Mouse (Mus musculus) CH12.LX (cell line): ENCODE measurements around the gene Vps35l. TPM values are rescaled to one million over a fixed set of nuclear protein-coding genes. Genes with fewer than 3 reads are reported as not detected.

Experiments
- DNase-seq: peaks from one replicate; pipeline ENCODE4 v3.0.0-alpha.2; 2013; ENCODE audit errors: extremely low read depth
- H3K27ac ChIP-seq: 2 replicates; pipeline ENCODE4 v1.5.1; 2012; ENCODE audit warnings: low read depth, mild to moderate bottlenecking, control low read depth, moderate library complexity; ENCODE audit not compliant: insufficient read depth
- H3K27me3 ChIP-seq: replicated peaks from 2 replicates; pipeline ENCODE3; 2012; ENCODE audit warnings: inconsistent platforms
- H3K36me3 ChIP-seq, 2 experiments: replicated peaks in 1 of 2; 2 replicates each; pipeline versions ENCODE3 to v1.6.1; 2012; ENCODE audit warnings: inconsistent platforms in 1 of 2, low read length in 1 of 2, mild to moderate bottlenecking in 1 of 2, mixed read lengths in 1 of 2, moderate library complexity in 1 of 2; ENCODE audit not compliant: control insufficient read depth in 1 of 2, insufficient read depth in 1 of 2
- H3K4me1 ChIP-seq, 2 experiments: 2 replicates each; pipeline ENCODE4 v1.6.1; 2012; ENCODE audit warnings: inconsistent platforms in 1 of 2, moderate library complexity in 1 of 2; ENCODE audit not compliant: insufficient read depth in 2 of 2, control insufficient read depth in 1 of 2
- H3K4me2 ChIP-seq: 2 replicates; pipeline ENCODE4 v1.6.1; 2012; ENCODE audit warnings: low read depth, mild to moderate bottlenecking, control low read depth; ENCODE audit not compliant: poor library complexity, insufficient read depth, severe bottlenecking
- H3K4me3 ChIP-seq, 3 experiments: fragments of 150-350 bp in 1 of 3; sonication (generic) in 1 of 3; replicated peaks in 1 of 3; 2 replicates each; pipeline versions ENCODE3 to v1.5.1; 2011 to 2012; ENCODE audit warnings: low read depth in 2 of 3, low read length in 2 of 3, mild to moderate bottlenecking in 2 of 3, moderate library complexity in 2 of 3, control low read depth in 1 of 3, improper control_type of control experiment in 1 of 3, inconsistent platforms in 1 of 3, mixed read lengths in 1 of 3; ENCODE audit not compliant: poor library complexity in 1 of 3
- H3K79me2 ChIP-seq: replicated peaks from 2 replicates; pipeline ENCODE4 v1.6.1; 2012; ENCODE audit warnings: mild to moderate bottlenecking, moderate library complexity; ENCODE audit not compliant: control insufficient read depth, poor library complexity, insufficient read depth, severe bottlenecking; ENCODE audit errors: extremely low read depth
- H3K9ac ChIP-seq: 2 replicates; pipeline ENCODE4 v1.6.1; 2012; ENCODE audit warnings: low read depth, mild to moderate bottlenecking, control low read depth, moderate library complexity; ENCODE audit not compliant: insufficient read depth
- H3K9me3 ChIP-seq: replicated peaks from 2 replicates; pipeline ENCODE3; 2012; ENCODE audit warnings: low read length, inconsistent platforms, mixed read lengths
- BHLHE40 ChIP-seq: IDR thresholded peaks from 2 replicates; pipeline ENCODE4 v1.6.1; 2011; ENCODE audit warnings: mild to moderate bottlenecking, low read depth, low read length, improper control_type of control experiment
- CHD1 ChIP-seq: IDR thresholded peaks from 2 replicates; pipeline ENCODE4 v1.6.1; 2012; ENCODE audit warnings: low read depth, low read length, improper control_type of control experiment, inconsistent platforms
- CHD2 ChIP-seq: IDR thresholded peaks from 2 replicates; pipeline ENCODE4 v1.6.1; 2011; ENCODE audit warnings: low read length, improper control_type of control experiment
- E2F4 ChIP-seq: IDR thresholded peaks from 2 replicates; pipeline ENCODE4 v1.6.1; 2011; ENCODE audit warnings: low read depth, low read length, improper control_type of control experiment; ENCODE audit not compliant: insufficient replicate concordance
- ELF1 ChIP-seq: IDR thresholded peaks from 2 replicates; pipeline ENCODE4 v1.6.1; 2014; ENCODE audit warnings: low read depth, mild to moderate bottlenecking, inconsistent platforms, low read length, improper control_type of control experiment
- EP300 ChIP-seq: IDR thresholded peaks from 2 replicates; pipeline ENCODE4 v1.6.1; 2011; ENCODE audit warnings: low read length, improper control_type of control experiment
- GABPA ChIP-seq: IDR thresholded peaks from 2 replicates; pipeline ENCODE4 v1.6.1; 2012; ENCODE audit warnings: low read depth, low read length, improper control_type of control experiment, inconsistent platforms; ENCODE audit not compliant: insufficient replicate concordance
- IRF4 ChIP-seq: IDR thresholded peaks from 2 replicates; pipeline ENCODE4 v1.6.1; 2014; ENCODE audit warnings: low read depth, mild to moderate bottlenecking, inconsistent platforms, low read length, improper control_type of control experiment
- JUN ChIP-seq: IDR thresholded peaks from 2 replicates; pipeline ENCODE4 v1.6.1; 2011; ENCODE audit warnings: low read depth, mild to moderate bottlenecking, low read length, improper control_type of control experiment, moderate library complexity; ENCODE audit not compliant: insufficient read depth
- KAT2A ChIP-seq: IDR thresholded peaks from 2 replicates; pipeline ENCODE4 v1.6.1; 2012; ENCODE audit warnings: low read length, improper control_type of control experiment, inconsistent platforms; ENCODE audit not compliant: insufficient replicate concordance
- MAFK ChIP-seq: IDR thresholded peaks from 2 replicates; pipeline ENCODE4 v1.6.1; 2011; ENCODE audit warnings: low read length, improper control_type of control experiment; ENCODE audit not compliant: insufficient replicate concordance
- NRF1 ChIP-seq: IDR thresholded peaks from 2 replicates; pipeline ENCODE4 v1.6.1; 2014; ENCODE audit warnings: low read depth, mild to moderate bottlenecking, inconsistent platforms, low read length, improper control_type of control experiment, moderate library complexity
- PAX5 ChIP-seq: IDR thresholded peaks from 2 replicates; pipeline ENCODE4 v1.6.1; 2012; ENCODE audit warnings: low read length, inconsistent platforms, mixed read lengths
- POLR2AphosphoS2 ChIP-seq: IDR thresholded peaks from 2 replicates; pipeline ENCODE4 v1.6.1; 2011; ENCODE audit warnings: low read depth, low read length, improper control_type of control experiment
- RAD21 ChIP-seq: IDR thresholded peaks from 2 replicates; pipeline ENCODE4 v1.6.1; 2011; ENCODE audit warnings: low read depth, mild to moderate bottlenecking, low read length, improper control_type of control experiment, moderate library complexity
- SMC3 ChIP-seq: IDR thresholded peaks from 2 replicates; pipeline ENCODE4 v1.6.1; 2011; ENCODE audit warnings: low read depth, low read length, improper control_type of control experiment
- TBP ChIP-seq: conservative IDR thresholded peaks from 2 replicates; pipeline ENCODE4 v1.6.1; 2011; ENCODE audit warnings: low read depth, low read length, improper control_type of control experiment
- UBTF ChIP-seq: IDR thresholded peaks from 2 replicates; pipeline ENCODE4 v1.6.1; 2012; ENCODE audit warnings: low read depth, mild to moderate bottlenecking, inconsistent platforms, low read length, improper control_type of control experiment, moderate library complexity
- USF2 ChIP-seq: conservative IDR thresholded peaks from 2 replicates; pipeline ENCODE4 v1.6.1; 2011; ENCODE audit warnings: low read depth, low read length, improper control_type of control experiment
- ZKSCAN1 ChIP-seq: IDR thresholded peaks from 2 replicates; pipeline ENCODE4 v1.6.1; 2012; ENCODE audit warnings: low read depth, inconsistent platforms, low read length, improper control_type of control experiment, borderline replicate concordance
- ZMIZ1 ChIP-seq: IDR thresholded peaks from 2 replicates; pipeline ENCODE4 v1.6.1; 2012; ENCODE audit warnings: low read depth, mild to moderate bottlenecking, inconsistent platforms, low read length, improper control_type of control experiment
- ZNF384 ChIP-seq: IDR thresholded peaks from 2 replicates; pipeline ENCODE4 v1.6.1; 2012; ENCODE audit warnings: low read depth, low read length, improper control_type of control experiment, inconsistent platforms
- dilution Hi-C: fragments of 300-500 bp; cut with MboI; formaldehyde crosslinking; loops from 2 replicates; pipeline ENCODE4 v1.14.3; 2020; ENCODE audit warnings: low sequenced_read_pairs; ENCODE audit not compliant: extremely low pct_unique_long_range_greater_than_20kb, extremely low pct_ligation_motif_present
- in situ Hi-C: fragments of 300-500 bp; cut with MboI; formaldehyde crosslinking; loops from 3 replicates; pipeline ENCODE4 v1.14.3; 2019; ENCODE audit warnings: low sequenced_read_pairs, low pct_ligation_motif_present, low pct_unique_long_range_greater_than_20kb, mixed read lengths
- polyA plus RNA-seq: library from polyadenylated mRNA; unstranded; fragments of >175 nt; gene quantifications from 2 replicates; pipeline ENCODE4 v1.2.1, GENCODE M21; 2012; ENCODE audit warnings: low read depth; ENCODE audit not compliant: insufficient read length
- total RNA-seq, 2 experiments: library from RNA; depleted of rRNA; stranded (reverse); fragments of 300-350 nt in 1 of 2; fragments of >200 nt in 1 of 2; gene quantifications; 2 replicates each; pipeline ENCODE4 v1.2.3; 2012 to 2014

Vps35l gene
- total and polyA plus RNA-seq, 3 experiments, result 43.9 to 57.7 (median 54.7) TPM

DNA sequence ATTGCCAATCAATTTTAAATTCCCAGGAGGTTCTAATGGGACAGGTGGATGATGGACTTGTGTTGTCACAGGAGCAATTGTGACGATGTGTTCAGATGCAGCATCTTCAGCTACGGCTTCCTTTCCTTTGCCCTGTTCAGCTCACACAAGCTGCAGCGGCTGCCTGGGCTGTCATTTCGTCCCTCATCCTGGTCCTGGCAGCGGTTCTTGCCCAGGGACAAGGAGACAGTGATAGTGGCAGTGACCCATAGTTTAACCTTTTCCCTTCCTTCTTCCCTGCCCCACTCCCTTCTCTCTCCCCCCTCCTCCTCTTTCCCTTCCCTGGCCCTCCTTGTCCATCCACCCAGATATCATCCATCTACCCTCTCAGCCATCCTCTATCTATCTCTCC lies 26.8 kb downstream of the Vps35l start:
- no peak overlapping the region for H3K9ac ChIP-seq
- H3K36me3 ChIP-seq, result peaks cover 23 to 83% of the 10 kb centered on the region in 2 experiments
- DNase-seq, result no peak
- in situ Hi-C loops, result no loop called here
- H3K79me2 ChIP-seq, result no peaks in the 10 kb centered on the region
- no peaks in the 10 kb centered on the region for H3K27me3 ChIP-seq
- no peak overlapping the region for H3K4me3 ChIP-seq
- dilution Hi-C loops, result no loop called here
- TF ChIP-seq E2F4 (no peak), NRF1 (no peak), POLR2AphosphoS2 (no peak), RAD21 (no peak), KAT2A (no peak), BHLHE40 (no peak), CHD2 (no peak)
- no peak overlapping the region for H3K27ac ChIP-seq
- H3K4me2 ChIP-seq, result no peak overlapping the region
- peaks cover 0 to 4% of the 10 kb centered on the region in 2 experiments; a peak in 1 of 4 replicates for H3K4me1 ChIP-seq
- no peaks in the 10 kb centered on the region for H3K9me3 ChIP-seq

DNA sequence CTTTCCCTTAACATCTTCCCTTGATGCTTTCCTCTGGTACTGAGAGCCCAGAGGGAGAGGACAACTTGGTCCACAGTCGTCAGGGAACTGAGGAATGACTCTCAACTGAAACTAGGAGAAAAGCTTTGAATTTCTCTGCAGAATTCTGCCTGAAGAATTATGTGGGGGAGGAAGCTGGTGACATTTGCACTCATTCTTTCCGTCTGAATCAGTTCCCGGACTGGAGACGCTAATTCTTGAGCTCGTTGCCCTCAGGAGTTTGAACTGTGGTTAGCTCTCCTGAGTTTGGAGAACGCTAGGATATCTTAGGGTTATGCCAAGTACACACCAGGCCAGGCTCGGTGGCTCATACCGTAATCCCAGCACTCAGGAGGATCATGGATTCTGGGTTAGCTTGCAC lies 29.2 kb downstream of the Vps35l start:
- Histone ChIP-seq H3K9ac (no peak overlapping the region), H3K27me3 (no peaks in the 10 kb centered on the region), H3K27ac (no peak overlapping the region), H3K4me2 (no peak overlapping the region), H3K36me3 (peaks cover 11 to 86% of the 10 kb centered on the region in 2 experiments), H3K4me1 (peaks cover 0 to 4% of the 10 kb centered on the region in 2 experiments; a peak in 1 of 4 replicates), H3K9me3 (no peaks in the 10 kb centered on the region), H3K79me2 (no peaks in the 10 kb centered on the region), H3K4me3 (no peak overlapping the region)
- in situ Hi-C loops, result no loop called here
- dilution Hi-C loops, result no loop called here
- no peak for DNase-seq
- TF ChIP-seq NRF1, result no peak
- no peak for TF ChIP-seq BHLHE40
- no peak for TF ChIP-seq CHD1
- no peak for TF ChIP-seq SMC3
- TF ChIP-seq UBTF, result no peak
- no peak for TF ChIP-seq ZKSCAN1

DNA sequence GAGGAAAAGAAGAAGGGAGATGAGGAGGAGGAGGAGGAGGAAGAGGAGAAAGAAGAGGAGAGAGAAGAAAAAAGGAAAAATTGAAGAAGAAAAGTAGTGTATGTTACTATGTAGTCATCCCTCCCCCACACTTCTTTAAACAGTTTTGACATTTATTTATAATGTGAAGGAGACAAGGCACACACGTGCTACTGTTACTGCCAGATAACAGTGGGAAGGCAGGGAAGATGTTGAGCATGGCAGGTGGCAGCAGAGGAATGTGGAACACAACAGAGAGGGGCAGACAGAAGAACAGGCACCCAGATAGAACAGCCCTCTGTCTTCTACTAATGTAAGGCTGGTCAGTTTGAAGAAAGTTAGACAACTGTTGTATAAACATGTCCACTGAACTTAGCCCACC lies 29.6 kb downstream of the Vps35l start:
- no peaks in the 10 kb centered on the region for H3K27me3 ChIP-seq
- H3K9ac ChIP-seq, result no peak overlapping the region
- no peak overlapping the region for H3K4me2 ChIP-seq
- peaks cover 10 to 88% of the 10 kb centered on the region in 2 experiments for H3K36me3 ChIP-seq
- no peak overlapping the region for H3K4me3 ChIP-seq
- TF ChIP-seq EP300 (no peak), MAFK (no peak), ZMIZ1 (no peak), GABPA (no peak), CHD1 (no peak), E2F4 (no peak), IRF4 (no peak), TBP (no peak), ZNF384 (no peak), BHLHE40 (no peak), JUN (no peak), PAX5 (no peak), ELF1 (no peak), USF2 (no peak), CHD2 (no peak), POLR2AphosphoS2 (no peak)
- no peaks in the 10 kb centered on the region for H3K79me2 ChIP-seq
- no peak for DNase-seq
- H3K4me1 ChIP-seq, result peaks cover 0 to 4% of the 10 kb centered on the region in 2 experiments; a peak in 1 of 4 replicates
- H3K27ac ChIP-seq, result no peak overlapping the region
- dilution Hi-C loops (no loop called here), in situ Hi-C loops (loop anchor here (5.0 to 10.0 kb wide), 2 partner anchors 65 to 218 kb away; no protein-coding TSS in a partner anchor)
- H3K9me3 ChIP-seq, result no peaks in the 10 kb centered on the region
